In the genomic region with DNA sequence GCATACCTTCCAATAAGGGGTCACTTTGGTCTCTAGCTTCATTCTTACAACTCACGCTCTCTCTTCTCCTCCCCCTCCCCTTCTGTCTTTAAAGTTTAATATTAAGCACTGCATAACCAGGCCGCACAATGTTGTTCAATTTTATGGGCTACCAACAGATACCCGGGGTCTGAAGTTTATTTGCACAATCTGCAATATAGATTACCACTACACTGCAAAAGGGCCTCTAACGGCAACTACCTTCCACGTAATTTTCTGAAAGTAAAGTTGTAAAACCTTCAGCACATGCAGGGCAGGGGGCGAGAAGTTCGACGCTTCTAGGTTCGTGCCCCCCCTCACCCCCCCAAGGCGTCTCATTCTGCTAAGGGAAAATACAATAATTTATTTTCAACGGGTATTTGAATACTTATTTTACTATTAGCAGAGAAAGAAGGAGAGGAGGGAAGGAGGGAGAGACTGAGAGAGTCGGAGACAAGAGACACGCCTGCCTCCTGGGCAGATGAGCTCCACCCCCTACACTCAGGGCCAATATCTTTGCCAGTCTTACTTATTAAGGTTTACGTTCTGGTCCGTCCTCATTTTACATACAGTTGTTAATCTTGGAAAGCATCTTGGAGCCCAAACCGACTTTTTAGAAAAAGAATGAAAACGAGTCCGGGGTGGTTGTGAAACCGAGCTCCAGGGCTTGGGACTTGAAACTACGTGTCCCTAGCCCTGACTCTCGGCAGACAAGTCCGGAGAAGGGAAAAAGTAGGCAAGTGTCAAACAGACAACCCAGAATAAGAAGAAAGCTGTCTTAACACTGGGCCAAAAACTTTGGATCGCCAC, we compare ENCODE assay signal across 8 mouse cellular contexts. TPM values are rescaled to one million over a fixed set of nuclear protein-coding genes. Genes with fewer than 3 reads are reported as not detected.
DNase-seq lines count a peak whose midpoint lies in the region; ATAC-seq lines count a peak whose summit lies in the region.

No protein-coding gene starts in this region.

- 2% methylated on average over 23 of the region's 23 CpGs for WGBS in heart, embryonic 15.5 days
- WGBS in midbrain, embryonic 11.5 days, result 4% methylated on average over 23 of the region's 23 CpGs

- H3K4me1 ChIP-seq in heart, embryonic 15.5 days (replicated peaks), result peaks cover 26% of the 10 kb centered on the region
- H3K4me1 ChIP-seq in midbrain, embryonic 11.5 days (ENCODE audit: control insufficient read depth, insufficient read depth, low read length), result peaks cover 9% of the 10 kb centered on the region

- no peak for ATAC-seq in heart, embryonic 15.5 days (replicated peaks; ENCODE audit: insufficient number of reproducible peaks, insufficient read depth, low FRiP score, low read depth)
- no peak for ATAC-seq in midbrain, embryonic 11.5 days (ENCODE audit: low FRiP score)

- peak overlapping the region; percentile 76 for H3K4me3 ChIP-seq in heart, embryonic 15.5 days
- peak overlapping the region; percentile 86 for H3K4me3 ChIP-seq in midbrain, embryonic 11.5 days (ENCODE audit: low read depth, low read length)

- H3K27me3 ChIP-seq in heart, embryonic 15.5 days, result no peaks in the 10 kb centered on the region
- H3K27me3 ChIP-seq in midbrain, embryonic 11.5 days (ENCODE audit: control insufficient read depth, insufficient read depth, low read length), result no peaks in the 10 kb centered on the region

- peak overlapping the region; percentile 86 for H3K9ac ChIP-seq in heart, embryonic 15.5 days
- H3K9ac ChIP-seq in midbrain, embryonic 11.5 days (ENCODE audit: low read length), result peak overlapping the region; percentile 81

- H3K36me3 ChIP-seq in heart, embryonic 15.5 days, result no peaks in the 10 kb centered on the region
- no peaks in the 10 kb centered on the region for H3K36me3 ChIP-seq in midbrain, embryonic 11.5 days (ENCODE audit: control insufficient read depth, insufficient read depth, low read length)

- intact Hi-C loops in gastrocnemius, postnatal 36 days (cut with DNase I), result no loop called here

- H3K4me2 ChIP-seq in heart, embryonic 15.5 days, result peak overlapping the region; percentile 82
- peak overlapping the region; percentile 59 for H3K4me2 ChIP-seq in midbrain, embryonic 11.5 days

- DNase-seq in urinary bladder, postnatal 14 days (ENCODE audit: low spot score), result peak; percentile 23
- DNase-seq in urinary bladder, adult 2 months (ENCODE audit: low spot score), result no peak
- peak; percentile 48 for DNase-seq in embryo, embryonic 11 days
- DNase-seq in kidney, postnatal 4 days, result peak; percentile 11 to 50
- DNase-seq in midbrain, embryonic 11.5 days (ENCODE audit: low spot score, missing footprints), result peak; percentile 96
- DNase-seq in thymus, postnatal 4 days, result peak; percentile 31
- DNase-seq in gastrocnemius, postnatal 36 days, result no peak

- H3K9me3 ChIP-seq in heart, embryonic 15.5 days (replicated peaks), result no peaks in the 10 kb centered on the region
- H3K9me3 ChIP-seq in midbrain, embryonic 11.5 days (ENCODE audit: control insufficient read depth, low read length), result no peaks in the 10 kb centered on the region

- peak overlapping the region; percentile 91 for H3K27ac ChIP-seq in heart, embryonic 15.5 days
- no peak overlapping the region for H3K27ac ChIP-seq in midbrain, embryonic 11.5 days (ENCODE audit: low read depth, low read length)

RNA-seq across cellular contexts. Expression of a gene that starts 1.2 kb away (rescaled TPM):
- 31.8 and 38.2 TPM in 2 replicates for polyA plus RNA-seq in urinary bladder, adult 2 months (2012; rRNA removed)
- 44.9 and 45.2 TPM in 2 replicates for polyA plus RNA-seq in heart, embryonic 15.5 days (2015; fragmentation: Nextera tagmentation; extraction: Ambion mirVana)
- polyA plus RNA-seq in midbrain, embryonic 11.5 days (2014; fragmentation: Nextera tagmentation; extraction: Ambion mirVana), result 27.6 and 27.7 TPM in 2 replicates
- 10 to 100 TPM; 15.2 to 17.7 TPM for total RNA-seq in gastrocnemius, postnatal 36 days (2021)

Comparison
In these comparisons a context has a peak if more than half of its experiments do, and no peak if none do; other contexts are left out.
1. DNase-seq: peak in urinary bladder, postnatal 14 days (single experiment), embryo, embryonic 11 days (single experiment), kidney, postnatal 4 days (2 of 2), midbrain, embryonic 11.5 days (single experiment) and thymus, postnatal 4 days (single experiment); none in urinary bladder, adult 2 months (single experiment) and gastrocnemius, postnatal 36 days (0 of 2).